Mouse (Mus musculus) intestine, embryonic 16.5 days (tissue): Measurements from ENCODE around the gene Rab20. TPM values are rescaled to one million over a fixed set of nuclear protein-coding genes. Genes with fewer than 3 reads are reported as not detected.

Source experiments
- ATAC-seq: fragments of 200-750 bp; cut with Nextera tagmentation; 2 replicates; pipeline ENCODE4 v1.8.0; 2017; ENCODE audit warnings: moderate TSS enrichment, moderate library complexity
- H3K27ac ChIP-seq: fragments of 300-500 bp; sonication (generic); 2 replicates; pipeline ENCODE4 v1.5.1; 2014; ENCODE audit warnings: mild to moderate bottlenecking, low read length
- H3K27me3 ChIP-seq: fragments of 300-500 bp; sonication (generic); replicated peaks from 2 replicates; pipeline ENCODE4 v1.6.1; 2014; ENCODE audit warnings: low read length, control low read depth, mixed read lengths; ENCODE audit not compliant: control insufficient read depth, insufficient read depth
- H3K36me3 ChIP-seq: fragments of 300-500 bp; sonication (generic); 2 replicates; pipeline ENCODE4 v1.6.1; 2014; ENCODE audit warnings: low read length, control low read depth; ENCODE audit not compliant: control insufficient read depth, insufficient read depth
- H3K4me1 ChIP-seq: fragments of 300-500 bp; sonication (generic); 2 replicates; pipeline ENCODE4 v1.6.1; 2014; ENCODE audit warnings: low read length, control low read depth, mixed read lengths; ENCODE audit not compliant: control insufficient read depth, insufficient read depth
- H3K4me2 ChIP-seq: fragments of 300-500 bp; sonication (generic); 2 replicates; pipeline ENCODE4 v1.6.1; 2014; ENCODE audit warnings: low read depth, low read length, control low read depth
- H3K4me3 ChIP-seq: fragments of 300-500 bp; sonication (generic); 2 replicates; pipeline ENCODE4 v1.5.1; 2014; ENCODE audit warnings: mild to moderate bottlenecking, low read length
- H3K9ac ChIP-seq: fragments of 300-500 bp; sonication (generic); 2 replicates; pipeline ENCODE4 v1.6.1; 2014; ENCODE audit warnings: low read depth, low read length
- H3K9me3 ChIP-seq: fragments of 300-500 bp; sonication (generic); 2 replicates; pipeline ENCODE4 v1.6.1; 2016; ENCODE audit warnings: low read length, control low read depth; ENCODE audit not compliant: control insufficient read depth
- WGBS: fragments of 180-500 bp; shearing (Covaris S2); extraction: QIAGEN DNeasy Blood & Tissue Kit; methylation state at CpG from one replicate; pipeline ENCODE4 v1.1.7; 2014; 5-methylcytosine and 5-hydroxymethylcytosine counted together
- polyA plus RNA-seq: library from polyadenylated mRNA; unstranded; fragments of >200 nt; fragmentation: Nextera tagmentation; extraction: Ambion mirVana; gene quantifications from 2 replicates; pipeline ENCODE4 v1.2.1, GENCODE M21; 2015

Rab20 gene
- polyA plus RNA-seq, 1 experiment from 2014 or later = 25.5 TPM

DNA sequence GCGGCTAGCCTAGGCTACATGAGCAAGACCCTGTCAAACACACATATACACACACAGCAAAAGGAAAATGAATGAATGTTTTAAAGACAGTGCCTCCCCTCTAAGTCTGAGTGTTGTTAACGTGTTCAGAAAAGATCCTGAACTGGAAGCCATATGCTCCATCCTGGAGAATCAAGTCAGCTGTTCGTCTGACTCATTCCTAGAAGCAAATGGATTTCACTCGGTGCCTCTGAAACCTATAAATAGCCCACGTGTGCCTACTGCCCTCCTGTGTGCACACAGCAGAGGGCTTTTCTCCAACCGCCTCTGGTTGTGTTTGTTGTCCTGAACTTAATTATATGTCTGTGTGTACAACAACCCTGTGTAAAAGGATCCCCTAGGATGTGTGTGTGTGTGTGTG lies 56.5 kb downstream of the Rab20 start:
- Histone ChIP-seq H3K9ac (no peak overlapping the region), H3K4me3 (no peak overlapping the region), H3K27ac (no peak overlapping the region), H3K36me3 (peaks cover 4% of the 10 kb centered on the region), H3K9me3 (no peaks in the 10 kb centered on the region), H3K4me2 (no peak overlapping the region), H3K27me3 (no peaks in the 10 kb centered on the region), H3K4me1 (no peaks in the 10 kb centered on the region)
- 80% methylated on average over 6 of the region's 6 CpGs for WGBS
- no peak for ATAC-seq

DNA sequence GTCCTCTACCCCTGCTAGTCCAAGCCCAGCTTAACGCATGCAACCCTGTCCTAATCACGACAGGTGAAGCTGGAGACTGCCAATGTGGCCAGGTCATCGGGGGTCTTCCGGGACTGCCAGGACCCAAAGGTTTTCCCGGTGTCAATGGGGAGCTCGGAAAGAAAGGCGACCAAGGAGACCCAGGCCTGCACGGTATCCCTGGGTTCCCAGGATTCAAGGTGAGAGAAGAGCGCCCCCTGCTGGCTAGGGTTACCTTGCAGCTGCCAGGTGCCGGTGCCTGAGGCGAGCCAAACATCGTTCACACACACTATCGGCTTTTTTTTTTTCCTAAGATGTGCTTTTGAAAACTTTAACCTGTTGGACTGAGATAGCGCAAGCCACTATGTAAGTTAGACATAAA lies 57.4 kb downstream of the Rab20 start:
- WGBS = 61% methylated on average over 14 of the region's 14 CpGs
- Histone ChIP-seq H3K4me2 (no peak overlapping the region), H3K36me3 (peaks cover 9% of the 10 kb centered on the region), H3K9ac (no peak overlapping the region), H3K27ac (no peak overlapping the region), H3K4me3 (no peak overlapping the region), H3K4me1 (no peaks in the 10 kb centered on the region), H3K9me3 (no peaks in the 10 kb centered on the region), H3K27me3 (no peaks in the 10 kb centered on the region)
- no peak for ATAC-seq

DNA sequence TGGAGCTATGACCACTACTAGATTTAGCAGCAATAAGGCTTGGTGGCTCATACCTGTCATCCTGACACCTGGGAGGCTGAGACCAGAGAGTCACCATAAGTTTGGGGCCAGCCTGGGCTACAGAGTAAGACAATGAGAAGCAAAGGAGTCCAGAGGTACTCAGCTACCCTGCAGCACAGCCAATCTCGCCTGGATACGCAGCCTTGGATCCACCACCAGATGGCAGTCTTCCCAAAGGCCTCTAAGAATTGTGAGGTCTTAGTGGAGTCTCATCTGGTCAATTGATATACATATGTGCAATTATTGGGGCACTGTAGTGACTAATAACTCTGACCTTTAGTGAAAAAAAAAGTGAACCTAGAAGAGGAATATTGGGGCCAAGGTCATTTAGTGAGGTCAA lies 58.9 kb downstream of the Rab20 start:
- peak; percentile 68 for ATAC-seq
- no peaks in the 10 kb centered on the region for H3K27me3 ChIP-seq
- no peak overlapping the region for H3K4me2 ChIP-seq
- H3K36me3 ChIP-seq = peaks cover 13% of the 10 kb centered on the region
- no peaks in the 10 kb centered on the region for H3K4me1 ChIP-seq
- H3K27ac ChIP-seq = no peak overlapping the region
- no peak overlapping the region for H3K9ac ChIP-seq
- H3K9me3 ChIP-seq = no peaks in the 10 kb centered on the region
- WGBS = 13% methylated on average over 2 of the region's 2 CpGs
- H3K4me3 ChIP-seq = no peak overlapping the region

DNA sequence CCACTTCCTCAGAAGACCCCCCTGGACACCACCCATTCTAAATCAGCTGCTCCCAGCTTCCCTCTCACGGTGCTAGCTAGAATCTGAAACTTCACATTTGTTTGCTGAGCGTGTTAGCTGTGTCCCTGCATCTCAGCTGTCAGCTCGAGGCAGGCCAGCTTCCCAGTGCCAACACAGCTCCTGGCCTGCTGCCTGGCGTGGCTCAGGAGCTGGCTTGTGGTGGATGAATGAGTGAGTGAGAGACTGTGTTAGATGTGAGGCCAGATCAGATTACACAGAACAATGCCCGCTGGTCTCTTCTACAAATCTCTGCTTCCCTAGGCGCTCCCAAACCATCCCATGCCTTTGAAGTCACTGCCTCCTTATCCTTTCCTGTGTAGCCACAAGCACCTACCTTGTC lies 59.3 kb downstream of the Rab20 start:
- ATAC-seq = peak; percentile 36; the same call in 1 of the 2 replicates
- H3K27ac ChIP-seq = no peak overlapping the region
- H3K9ac ChIP-seq = no peak overlapping the region
- H3K4me2 ChIP-seq = no peak overlapping the region
- H3K4me1 ChIP-seq = no peaks in the 10 kb centered on the region
- H3K4me3 ChIP-seq = no peak overlapping the region
- H3K36me3 ChIP-seq = peaks cover 13% of the 10 kb centered on the region
- no peaks in the 10 kb centered on the region for H3K27me3 ChIP-seq
- 39% methylated on average over 6 of the region's 6 CpGs for WGBS
- H3K9me3 ChIP-seq = no peaks in the 10 kb centered on the region

DNA sequence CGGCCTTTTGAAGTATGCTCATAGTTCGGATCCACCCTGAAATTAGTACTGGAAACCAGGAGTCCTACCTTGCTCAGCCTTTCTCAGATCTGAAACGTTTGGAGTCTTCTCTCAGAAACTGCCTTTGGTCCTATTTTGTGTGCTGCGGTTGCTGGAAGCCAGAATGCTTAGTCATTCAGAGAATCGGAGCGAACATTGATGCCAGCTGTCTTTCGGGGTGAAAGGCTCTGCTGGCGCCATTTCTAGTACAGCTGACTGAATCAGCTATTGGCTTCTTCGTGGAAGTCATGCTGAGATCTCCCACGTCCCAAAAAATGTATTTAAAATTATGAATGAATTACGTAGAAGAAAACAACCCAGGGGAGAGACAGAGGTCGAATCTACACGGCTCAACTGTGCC lies 60.7 kb downstream of the Rab20 start:
- H3K9ac ChIP-seq = no peak overlapping the region
- peaks cover 9% of the 10 kb centered on the region; the same call in 1 of the 2 replicates for H3K36me3 ChIP-seq
- no peak overlapping the region for H3K27ac ChIP-seq
- no peak for ATAC-seq
- H3K4me2 ChIP-seq = no peak overlapping the region
- H3K4me1 ChIP-seq = peaks cover 2% of the 10 kb centered on the region; the same call in 1 of the 2 replicates
- no peaks in the 10 kb centered on the region for H3K27me3 ChIP-seq
- no peak overlapping the region for H3K4me3 ChIP-seq
- 82% methylated on average over 13 of the region's 13 CpGs for WGBS
- no peaks in the 10 kb centered on the region for H3K9me3 ChIP-seq

DNA sequence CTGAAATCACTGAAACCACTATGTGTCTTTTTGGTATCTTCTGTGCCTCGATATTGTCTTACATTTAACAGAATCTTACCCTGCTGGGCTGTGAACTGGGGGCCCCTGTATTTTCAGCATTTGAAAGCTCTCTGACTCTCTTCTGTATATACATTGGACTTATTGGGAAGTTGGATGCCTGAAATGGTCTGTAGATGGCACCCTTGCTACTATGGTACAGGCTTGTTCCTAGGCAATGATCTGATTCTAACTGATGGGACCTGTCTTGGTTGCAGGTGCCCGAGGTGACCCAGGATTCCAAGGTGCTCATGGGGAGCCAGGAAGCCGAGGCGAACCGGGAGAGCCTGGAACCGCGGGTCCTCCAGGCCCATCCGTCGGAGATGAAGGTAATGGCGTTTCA lies 63.4 kb downstream of the Rab20 start:
- no peak overlapping the region for H3K9ac ChIP-seq
- no peak for ATAC-seq
- peaks cover 16% of the 10 kb centered on the region; the same call in 1 of the 2 replicates for H3K36me3 ChIP-seq
- no peak overlapping the region for H3K4me2 ChIP-seq
- no peak overlapping the region for H3K4me3 ChIP-seq
- no peaks in the 10 kb centered on the region for H3K9me3 ChIP-seq
- H3K4me1 ChIP-seq = peaks cover 17% of the 10 kb centered on the region
- no peak overlapping the region for H3K27ac ChIP-seq
- no peaks in the 10 kb centered on the region for H3K27me3 ChIP-seq
- WGBS = 83% methylated on average over 10 of the region's 10 CpGs

DNA sequence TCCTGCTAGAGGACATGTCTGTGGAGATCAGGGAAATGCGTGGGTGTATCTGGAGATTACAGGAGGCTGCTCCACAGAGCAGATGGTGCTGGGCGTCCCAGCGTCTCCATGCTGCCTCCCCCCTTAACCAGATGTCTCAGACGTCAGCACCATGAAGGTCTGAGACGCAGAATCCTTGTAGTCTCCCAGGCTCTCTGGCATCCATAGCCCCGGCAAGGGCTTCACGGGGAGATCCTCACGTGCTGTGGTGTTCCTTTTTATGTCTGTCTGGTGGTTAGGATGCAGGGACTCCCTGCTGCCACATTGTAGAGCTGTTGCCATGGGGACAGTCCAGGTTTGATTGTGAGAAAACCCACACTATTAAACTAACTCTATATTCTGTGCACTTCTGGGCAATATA lies 64.2 kb downstream of the Rab20 start:
- Histone ChIP-seq H3K9me3 (no peaks in the 10 kb centered on the region), H3K27ac (no peak overlapping the region), H3K4me2 (no peak overlapping the region), H3K9ac (no peak overlapping the region), H3K4me1 (peaks cover 17% of the 10 kb centered on the region), H3K27me3 (no peaks in the 10 kb centered on the region), H3K36me3 (peaks cover 16% of the 10 kb centered on the region; the same call in 1 of the 2 replicates), H3K4me3 (no peak overlapping the region)
- no peak for ATAC-seq
- WGBS = 72% methylated on average over 8 of the region's 8 CpGs

DNA sequence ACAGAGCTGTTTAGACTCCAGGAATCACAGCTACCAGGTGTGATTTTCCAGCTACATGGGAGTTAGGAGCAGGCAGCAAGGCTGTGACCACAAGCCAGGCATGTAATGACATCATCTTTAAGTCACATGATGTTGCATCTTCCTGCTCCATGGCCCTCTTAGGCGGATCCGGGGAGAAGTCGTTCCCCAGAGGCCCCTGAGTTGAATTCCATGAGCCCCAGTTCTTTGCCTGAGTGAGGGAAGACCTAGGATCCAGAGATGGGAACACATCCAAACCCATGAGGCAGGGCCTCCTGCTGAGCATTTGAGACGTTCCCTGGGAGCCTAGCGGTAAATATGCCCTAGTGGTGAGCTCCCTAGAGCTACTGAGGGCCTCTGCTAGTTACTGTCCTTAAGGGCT lies 66.1 kb downstream of the Rab20 start:
- WGBS = 31% methylated on average over 5 of the region's 5 CpGs
- peaks cover 16% of the 10 kb centered on the region for H3K36me3 ChIP-seq

DNA sequence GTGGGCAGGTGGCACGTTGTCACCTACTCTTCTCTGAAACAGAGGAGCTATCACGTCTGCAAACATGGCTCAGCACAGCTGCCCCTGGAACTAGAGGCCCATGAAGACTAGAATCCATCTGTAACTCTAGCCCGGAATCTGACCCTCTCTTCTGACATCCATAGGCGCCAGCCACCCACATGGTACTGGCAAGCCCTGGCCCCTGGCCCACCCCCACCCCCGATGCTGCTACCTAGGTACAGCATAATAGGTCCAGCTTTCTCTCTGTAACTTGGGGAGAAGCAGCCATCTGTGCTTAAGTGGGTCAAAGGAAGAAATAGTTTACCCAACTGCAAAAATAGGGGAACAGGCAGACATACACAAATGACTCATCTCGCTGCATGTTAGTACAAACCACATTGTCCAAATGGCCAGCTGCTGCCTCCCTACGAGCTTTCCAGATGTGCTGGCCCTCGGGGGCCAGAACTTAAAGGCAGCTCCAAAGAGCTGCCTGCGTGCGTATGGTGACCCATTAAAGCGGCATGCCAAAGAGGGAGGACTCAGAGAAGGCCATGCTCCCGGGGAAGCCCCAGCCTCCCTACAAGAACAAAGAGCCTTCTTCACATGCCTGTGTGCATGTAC lies 66.9 kb downstream of the Rab20 start:
- WGBS = 54% methylated on average over 12 of the region's 12 CpGs
- Histone ChIP-seq H3K4me2 (no peak overlapping the region; the same call in 1 of the 2 replicates), H3K36me3 (peaks cover 15% of the 10 kb centered on the region), H3K27me3 (no peaks in the 10 kb centered on the region), H3K4me1 (peaks cover 17% of the 10 kb centered on the region), H3K9ac (no peak overlapping the region; the same call in 1 of the 2 replicates), H3K27ac (peak overlapping the region; percentile 89), H3K9me3 (no peaks in the 10 kb centered on the region), H3K4me3 (no peak overlapping the region)
- peak; percentile 81 for ATAC-seq

More for the DNA sequence above, 66.1 kb downstream of the Rab20 start:
- ATAC-seq = peak; percentile 41
- peaks cover 17% of the 10 kb centered on the region for H3K4me1 ChIP-seq
- no peaks in the 10 kb centered on the region for H3K9me3 ChIP-seq
- no peaks in the 10 kb centered on the region for H3K27me3 ChIP-seq
- no peak overlapping the region for H3K4me3 ChIP-seq
- no peak overlapping the region for H3K4me2 ChIP-seq
- no peak overlapping the region for H3K9ac ChIP-seq
- peak overlapping the region; percentile 89 for H3K27ac ChIP-seq
